Comparison of ENCODE assay signal across 18 mouse cellular contexts in genomic region chr2:33176516-33176915, GRCm38 (mm10). TPM values are rescaled to one million over a fixed set of nuclear protein-coding genes. Genes with fewer than 3 reads are reported as not detected.
DNase-seq lines count a peak whose midpoint lies in the region; ATAC-seq and TF ChIP-seq lines count a peak whose summit lies in the region.
"Had no signal": no experiment of that assay in that cellular context is flagged by ENCODE, and none has a peak within 500 bp of the region (broad histone marks: within the 10 kb centered on the region; RNA-seq: fewer than 3 reads in every experiment).

No protein-coding gene starts in this region.

- no peak for TF ChIP-seq CTCF in gastrocnemius, adult 2 months (IDR thresholded peaks at IDR 0.05)
- no peak for TF ChIP-seq CTCF in embryonic fibroblast, embryonic 13.5 days (IDR thresholded peaks at IDR 0.05; ENCODE audit: borderline replicate concordance, insufficient read depth, low read length)

- H3K9me3 ChIP-seq in midbrain, embryonic 14.5 days (ENCODE audit: control insufficient read depth, low read length), result no peaks in the 10 kb centered on the region
- H3K9me3 ChIP-seq: limb, embryonic 12.5 days had no signal

- intact Hi-C loops in gastrocnemius, adult 2 months (cut with DNase I), result loop anchor here (5.0 kb wide), 1 partner anchor 41 kb away; the partner anchor contains the start of gene Angptl2

- H3K4me3 ChIP-seq in gastrocnemius, adult 2 months, result no peak overlapping the region
- no peak overlapping the region for H3K4me3 ChIP-seq in embryonic fibroblast, embryonic 13.5 days (ENCODE audit: insufficient read depth, low read length)
- no peak overlapping the region for H3K4me3 ChIP-seq in midbrain, embryonic 14.5 days (replicated peaks; ENCODE audit: low read depth, low read length)
- H3K4me3 ChIP-seq: limb, embryonic 12.5 days had no signal

- TF ChIP-seq POLR2A in embryonic fibroblast, embryonic 13.5 days (IDR thresholded peaks at IDR 0.05; ENCODE audit: low read depth, low read length), result no peak

- DNase-seq in gastrocnemius, adult 2 months, result no peak
- DNase-seq in gastrocnemius, postnatal 10 days, result no peak
- peak; percentile 44 for DNase-seq in right cerebral cortex, adult 18-20 months
- no peak for DNase-seq in right cerebral cortex, adult 2 months (ENCODE audit: low spot score in 2 of 2)
- DNase-seq in naive thymus-derived CD4-positive, alpha-beta T cell, adult 2 months (ENCODE audit: low read depth), result peak; percentile 10
- DNase-seq in cerebellum, adult 9-11 months, result no peak
- no peak for DNase-seq in midbrain, embryonic 14.5 days
- DNase-seq: adrenal gland, postnatal 25 days; B cell, adult 2 months; cerebellum, adult 2 months; embryo, embryonic 11 days; heart, adult 18-20 months; lung, postnatal 4 days; spleen, adult 18-20 months; thymus, adult 18-20 months had no signal

- H3K9ac ChIP-seq in midbrain, embryonic 14.5 days (replicated peaks; ENCODE audit: low read length), result no peak overlapping the region
- H3K9ac ChIP-seq: limb, embryonic 12.5 days had no signal

- H3K4me1 ChIP-seq in embryonic fibroblast, embryonic 13.5 days (ENCODE audit: control insufficient read depth, insufficient read depth, low read length), result peaks cover 11% of the 10 kb centered on the region
- H3K4me1 ChIP-seq in midbrain, embryonic 14.5 days (ENCODE audit: control insufficient read depth, insufficient read depth, low read length), result peaks cover 32% of the 10 kb centered on the region

- WGBS in midbrain, embryonic 14.5 days, result 50% methylated on average over 7 of the region's 7 CpGs

- H3K27ac ChIP-seq in gastrocnemius, adult 2 months, result peak overlapping the region; percentile 90
- peak overlapping the region; percentile 53 for H3K27ac ChIP-seq in embryonic fibroblast, embryonic 13.5 days (ENCODE audit: insufficient read depth, low read length)
- no peak overlapping the region for H3K27ac ChIP-seq in midbrain, embryonic 14.5 days (replicated peaks; ENCODE audit: low read depth, low read length)

- no peaks in the 10 kb centered on the region for H3K27me3 ChIP-seq in midbrain, embryonic 14.5 days (ENCODE audit: control insufficient read depth, insufficient read depth, low read length)
- H3K27me3 ChIP-seq: limb, embryonic 12.5 days had no signal

- ATAC-seq in midbrain, embryonic 14.5 days (ENCODE audit: low FRiP score, low TSS enrichment), result no peak
- ATAC-seq: hindbrain, embryonic 16.5 days had no signal

- H3K36me3 ChIP-seq in midbrain, embryonic 14.5 days (ENCODE audit: control insufficient read depth, insufficient read depth, low read length), result peaks cover 25% of the 10 kb centered on the region
- H3K36me3 ChIP-seq: limb, embryonic 12.5 days had no signal

- H3K4me2 ChIP-seq in midbrain, embryonic 14.5 days (ENCODE audit: low read length), result no peak overlapping the region
- H3K4me2 ChIP-seq: limb, embryonic 12.5 days had no signal

RNA-seq across cellular contexts. Expression of gene Angptl2, which starts 39.4 kb away (rescaled TPM):
- total RNA-seq in gastrocnemius, adult 2 months (2021), result 10 to 100 TPM; 20.6 to 47.1 TPM
- 100 to 1,000 TPM; 258 to 272 TPM for total RNA-seq in gastrocnemius, postnatal 10 days (2021)
- polyA plus RNA-seq in embryonic fibroblast, embryonic 13.5 days (2011; ENCODE audit: insufficient read length, low read depth, missing spikeins), result 116 and 161 TPM in 2 replicates
- polyA plus RNA-seq in midbrain, embryonic 14.5 days (2014; fragmentation: Nextera tagmentation; extraction: Ambion mirVana), result 2.1 and 10.1 TPM in 2 replicates

RNA-seq across cellular contexts. Expression of gene Garnl3, which starts 45.1 kb away (rescaled TPM):
- under 1 TPM; 0.31 to 0.89 TPM for total RNA-seq in gastrocnemius, adult 2 months (2021)
- total RNA-seq in gastrocnemius, postnatal 10 days (2021), result 1 to 10 TPM; 3.1 to 4.7 TPM
- polyA plus RNA-seq in embryonic fibroblast, embryonic 13.5 days (2011; ENCODE audit: insufficient read length, low read depth, missing spikeins), result 11.9 and 16.6 TPM in 2 replicates
- 44.4 and 51.1 TPM in 2 replicates for polyA plus RNA-seq in midbrain, embryonic 14.5 days (2014; fragmentation: Nextera tagmentation; extraction: Ambion mirVana)

Comparison
In these comparisons a context has a peak if more than half of its experiments do, and no peak if none do; other contexts are left out.
1. DNase-seq: peak in right cerebral cortex, adult 18-20 months (single experiment) and naive thymus-derived CD4-positive, alpha-beta T cell, adult 2 months (single experiment); none in gastrocnemius, adult 2 months (single experiment), gastrocnemius, postnatal 10 days (single experiment), right cerebral cortex, adult 2 months (0 of 2), cerebellum, adult 9-11 months (single experiment) and midbrain, embryonic 14.5 days (single experiment).
2. RNA of gene Angptl2, which starts 39.4 kb away (total RNA-seq): 258 to 272 TPM in gastrocnemius, postnatal 10 days; 20.6 to 47.1 TPM in gastrocnemius, adult 2 months; every median in the first group is over 4 times any median in the second.